Mouse (Mus musculus) hindbrain, embryonic 16.5 days (tissue): Measurements from ENCODE around the gene Crim1. TPM values are rescaled to one million over a fixed set of nuclear protein-coding genes. Genes with fewer than 3 reads are reported as not detected.

Experiments
- ATAC-seq: fragments of 200-750 bp; cut with Nextera tagmentation; 2 replicates; pipeline ENCODE4 v1.8.0; 2017; ENCODE audit warnings: moderate TSS enrichment, moderate library complexity
- H3K27ac ChIP-seq: fragments of 300-500 bp; sonication (generic); 2 replicates; pipeline ENCODE4 v1.5.1; 2014; ENCODE audit warnings: low read depth, mild to moderate bottlenecking, control low read depth, low read length, moderate library complexity
- H3K27me3 ChIP-seq: fragments of 300-500 bp; sonication (generic); replicated peaks from 2 replicates; pipeline ENCODE4 v1.6.1; 2014; ENCODE audit warnings: low read length; ENCODE audit not compliant: control insufficient read depth, insufficient read depth
- H3K36me3 ChIP-seq: fragments of 300-500 bp; sonication (generic); 2 replicates; pipeline ENCODE4 v1.6.1; 2014; ENCODE audit warnings: mild to moderate bottlenecking, low read length, moderate library complexity, mixed read lengths; ENCODE audit not compliant: control insufficient read depth, insufficient read depth
- H3K4me1 ChIP-seq: fragments of 300-500 bp; sonication (generic); 2 replicates; pipeline ENCODE4 v1.6.1; 2014; ENCODE audit warnings: low read depth, low read length; ENCODE audit not compliant: control insufficient read depth, insufficient read depth
- H3K4me2 ChIP-seq: fragments of 300-500 bp; sonication (generic); 2 replicates; pipeline ENCODE4 v1.6.1; 2014; ENCODE audit warnings: mild to moderate bottlenecking, low read length, control low read depth, moderate library complexity
- H3K4me3 ChIP-seq: fragments of 300-500 bp; sonication (generic); 2 replicates; pipeline ENCODE4 v1.5.1; 2014; ENCODE audit warnings: mild to moderate bottlenecking, low read length, control low read depth, moderate library complexity
- H3K9ac ChIP-seq: fragments of 300-500 bp; sonication (generic); 2 replicates; pipeline ENCODE4 v1.6.1; 2014; ENCODE audit warnings: low read depth, mild to moderate bottlenecking, control low read depth, low read length, moderate library complexity
- H3K9me3 ChIP-seq: fragments of 300-500 bp; sonication (generic); 2 replicates; pipeline ENCODE4 v1.6.1; 2014; ENCODE audit warnings: mild to moderate bottlenecking, low read length, moderate library complexity; ENCODE audit not compliant: control insufficient read depth
- WGBS: fragments of 180-500 bp; shearing (Covaris S2); extraction: QIAGEN DNeasy Blood & Tissue Kit; methylation state at CpG from one replicate; pipeline ENCODE4 v1.1.7; 2014; 5-methylcytosine and 5-hydroxymethylcytosine counted together
- polyA plus RNA-seq: library from polyadenylated mRNA; unstranded; fragments of >200 nt; fragmentation: Nextera tagmentation; extraction: Ambion mirVana; gene quantifications from 2 replicates; pipeline ENCODE4 v1.2.1, GENCODE M21; 2015

The Crim1 gene
- polyA plus RNA-seq, 1 experiment from 2014 or later: 12.6 TPM

- WGBS: 83% methylated on average over 7 of the region's 7 CpGs
Measured at GRCm38 (mm10) chr17:78295979-78296378, 95.9 kb downstream of the Crim1 start.

DNA sequence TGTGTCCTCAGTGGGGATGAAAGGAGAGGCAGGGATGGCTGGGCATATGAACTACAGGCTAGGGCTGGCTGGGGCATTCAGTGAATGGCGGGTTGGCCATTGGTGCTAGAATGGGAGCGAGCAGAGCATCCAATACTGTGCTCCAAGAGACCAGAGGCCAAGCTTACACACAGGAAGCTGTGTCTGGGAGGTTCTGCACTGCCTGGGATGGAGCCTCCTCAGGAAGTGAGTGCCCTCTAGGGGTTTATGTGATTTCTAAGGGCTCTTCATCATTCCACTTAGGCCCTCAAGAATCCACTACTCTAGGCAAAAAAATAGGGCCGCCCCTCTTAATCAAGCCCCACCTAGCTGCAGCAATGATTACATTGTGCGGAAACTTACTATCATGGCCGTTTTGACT, 98.1 kb downstream of the Crim1 start:
- H3K4me1 ChIP-seq: no peaks in the 10 kb centered on the region
- no peaks in the 10 kb centered on the region for H3K27me3 ChIP-seq
- no peak overlapping the region for H3K4me2 ChIP-seq
- 76% methylated on average over 5 of the region's 5 CpGs for WGBS
- H3K36me3 ChIP-seq: no peaks in the 10 kb centered on the region
- H3K27ac ChIP-seq: no peak overlapping the region
- H3K9me3 ChIP-seq: no peaks in the 10 kb centered on the region
- no peak overlapping the region for H3K9ac ChIP-seq
- ATAC-seq: peak; percentile 60; the same call in 1 of the 2 replicates
- H3K4me3 ChIP-seq: no peak overlapping the region

More at GRCm38 (mm10) chr17:78295979-78296378, 95.9 kb downstream of the Crim1 start:
- H3K4me3 ChIP-seq: no peak overlapping the region
- H3K9me3 ChIP-seq: no peaks in the 10 kb centered on the region
- H3K4me2 ChIP-seq: no peak overlapping the region
- ATAC-seq: no peak
- H3K9ac ChIP-seq: no peak overlapping the region
- H3K4me1 ChIP-seq: no peaks in the 10 kb centered on the region
- no peak overlapping the region for H3K27ac ChIP-seq
- no peaks in the 10 kb centered on the region for H3K27me3 ChIP-seq
- H3K36me3 ChIP-seq: no peaks in the 10 kb centered on the region

GRCm38 (mm10) chr17:78298967-78299540, 99.0 kb downstream of the Crim1 start:
- no peaks in the 10 kb centered on the region for H3K9me3 ChIP-seq
- no peak overlapping the region for H3K4me2 ChIP-seq
- no peak overlapping the region for H3K4me3 ChIP-seq
- H3K9ac ChIP-seq: no peak overlapping the region
- no peak for ATAC-seq
- H3K27me3 ChIP-seq: no peaks in the 10 kb centered on the region
- no peaks in the 10 kb centered on the region for H3K4me1 ChIP-seq
- H3K27ac ChIP-seq: no peak overlapping the region
- H3K36me3 ChIP-seq: no peaks in the 10 kb centered on the region
- WGBS: 49% methylated on average over 8 of the region's 8 CpGs

DNA sequence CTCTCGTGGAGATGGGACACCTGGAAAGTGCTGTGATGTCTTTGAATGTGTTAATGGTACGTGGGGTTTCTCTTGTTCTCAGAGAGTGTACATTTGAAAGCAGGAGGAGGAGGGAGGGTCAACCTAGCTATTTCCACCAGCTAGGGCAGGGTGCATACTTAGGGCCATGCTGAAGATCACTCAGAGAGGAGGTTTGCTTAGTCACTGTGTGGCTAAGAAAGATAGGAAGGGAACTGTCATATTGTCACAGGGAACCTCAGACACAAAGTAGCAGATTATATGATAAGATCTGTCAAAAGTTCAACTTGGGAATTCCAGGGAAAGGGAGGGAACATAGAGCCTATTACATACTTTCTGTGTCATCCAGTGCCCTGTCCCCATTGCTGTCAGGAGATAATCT, 103.0 kb downstream of the Crim1 start:
- H3K9ac ChIP-seq: no peak overlapping the region
- no peaks in the 10 kb centered on the region for H3K9me3 ChIP-seq
- no peak overlapping the region for H3K4me3 ChIP-seq
- no peaks in the 10 kb centered on the region for H3K4me1 ChIP-seq
- no peak overlapping the region for H3K27ac ChIP-seq
- ATAC-seq: no peak
- no peak overlapping the region for H3K4me2 ChIP-seq
- H3K36me3 ChIP-seq: no peaks in the 10 kb centered on the region
- 84% methylated on average over 2 of the region's 2 CpGs for WGBS
- H3K27me3 ChIP-seq: no peaks in the 10 kb centered on the region

- 92% methylated on average over 13 of the region's 13 CpGs for WGBS
- H3K27me3 ChIP-seq: no peaks in the 10 kb centered on the region
Measured at GRCm38 (mm10) chr17:78304059-78304458, 104.0 kb downstream of the Crim1 start.

DNA sequence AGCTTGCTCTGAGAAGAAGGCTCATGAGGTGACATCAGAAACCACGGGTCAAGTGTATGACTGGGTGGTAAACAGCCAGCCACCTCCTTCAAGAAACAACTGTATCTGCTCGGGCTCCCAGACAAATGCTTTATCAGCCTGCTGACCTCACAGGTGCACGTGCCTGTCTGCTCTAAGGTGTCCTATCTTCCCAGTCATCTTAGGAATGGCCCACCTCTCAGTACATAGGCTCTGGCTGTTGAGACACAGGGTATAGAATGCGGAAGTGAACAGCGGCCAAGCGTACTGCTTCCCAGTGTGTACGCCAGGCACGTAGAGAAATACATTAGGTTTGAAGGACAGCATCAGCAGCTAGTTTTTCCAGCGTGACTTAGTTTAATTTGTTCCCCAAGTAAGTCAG, 106.4 kb downstream of the Crim1 start:
- no peak for ATAC-seq
- no peak overlapping the region for H3K9ac ChIP-seq
- H3K36me3 ChIP-seq: no peaks in the 10 kb centered on the region
- no peak overlapping the region for H3K4me2 ChIP-seq
- H3K27me3 ChIP-seq: no peaks in the 10 kb centered on the region
- H3K4me1 ChIP-seq: no peaks in the 10 kb centered on the region
- H3K4me3 ChIP-seq: no peak overlapping the region
- WGBS: 96% methylated on average over 9 of the region's 9 CpGs
- no peak overlapping the region for H3K27ac ChIP-seq
- H3K9me3 ChIP-seq: no peaks in the 10 kb centered on the region

More at GRCm38 (mm10) chr17:78304059-78304458, 104.0 kb downstream of the Crim1 start:
- no peak overlapping the region for H3K4me2 ChIP-seq
- H3K9ac ChIP-seq: no peak overlapping the region
- H3K4me1 ChIP-seq: no peaks in the 10 kb centered on the region
- H3K27ac ChIP-seq: no peak overlapping the region
- ATAC-seq: no peak
- H3K9me3 ChIP-seq: no peaks in the 10 kb centered on the region
- no peak overlapping the region for H3K4me3 ChIP-seq
- no peaks in the 10 kb centered on the region for H3K36me3 ChIP-seq

GRCm38 (mm10) chr17:78308221-78308620, 108.2 kb downstream of the Crim1 start:
- Histone ChIP-seq H3K4me1 (no peaks in the 10 kb centered on the region), H3K9ac (no peak overlapping the region), H3K27me3 (no peaks in the 10 kb centered on the region), H3K9me3 (no peaks in the 10 kb centered on the region), H3K4me2 (no peak overlapping the region), H3K27ac (no peak overlapping the region), H3K36me3 (no peaks in the 10 kb centered on the region), H3K4me3 (no peak overlapping the region)
- 80% methylated on average over 9 of the region's 9 CpGs for WGBS
- ATAC-seq: no peak

GRCm38 (mm10) chr17:78313006-78313405, 113.0 kb downstream of the Crim1 start:
- no peaks in the 10 kb centered on the region for H3K4me1 ChIP-seq
- no peak overlapping the region for H3K4me3 ChIP-seq
- no peak for ATAC-seq
- no peak overlapping the region for H3K9ac ChIP-seq
- no peak overlapping the region for H3K27ac ChIP-seq
- H3K36me3 ChIP-seq: no peaks in the 10 kb centered on the region; the same call in 1 of the 2 replicates
- 70% methylated on average over 12 of the region's 12 CpGs for WGBS
- H3K4me2 ChIP-seq: no peak overlapping the region
- no peaks in the 10 kb centered on the region for H3K27me3 ChIP-seq
- no peaks in the 10 kb centered on the region for H3K9me3 ChIP-seq

DNA sequence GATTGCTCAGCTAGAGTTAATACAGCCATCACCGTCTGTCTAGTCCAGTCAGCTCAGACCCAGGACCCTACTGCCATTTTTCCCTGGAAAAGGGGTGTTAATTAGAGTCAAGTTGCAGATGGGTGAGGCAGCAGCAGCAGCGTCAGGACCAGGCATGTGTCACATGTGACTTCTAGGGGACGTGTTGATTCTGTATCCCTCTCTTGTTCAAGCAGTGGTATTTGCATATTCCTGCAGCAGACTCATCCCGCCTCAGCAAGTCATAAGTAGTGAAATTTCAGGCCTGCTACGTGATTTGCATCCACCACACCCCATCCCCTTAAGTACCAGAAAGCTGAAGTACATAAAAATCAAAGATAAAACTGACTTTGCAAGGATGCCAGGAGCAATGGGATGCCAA, 113.6 kb downstream of the Crim1 start:
- Histone ChIP-seq H3K4me3 (no peak overlapping the region), H3K9ac (no peak overlapping the region), H3K4me2 (no peak overlapping the region), H3K36me3 (no peaks in the 10 kb centered on the region; the same call in 1 of the 2 replicates), H3K27ac (no peak overlapping the region), H3K4me1 (no peaks in the 10 kb centered on the region), H3K27me3 (no peaks in the 10 kb centered on the region), H3K9me3 (no peaks in the 10 kb centered on the region)
- no peak for ATAC-seq
- WGBS: 57% methylated on average over 5 of the region's 5 CpGs
